Mouse (Mus musculus): Measurements from ENCODE around the gene Ctnnd1.

DNA sequence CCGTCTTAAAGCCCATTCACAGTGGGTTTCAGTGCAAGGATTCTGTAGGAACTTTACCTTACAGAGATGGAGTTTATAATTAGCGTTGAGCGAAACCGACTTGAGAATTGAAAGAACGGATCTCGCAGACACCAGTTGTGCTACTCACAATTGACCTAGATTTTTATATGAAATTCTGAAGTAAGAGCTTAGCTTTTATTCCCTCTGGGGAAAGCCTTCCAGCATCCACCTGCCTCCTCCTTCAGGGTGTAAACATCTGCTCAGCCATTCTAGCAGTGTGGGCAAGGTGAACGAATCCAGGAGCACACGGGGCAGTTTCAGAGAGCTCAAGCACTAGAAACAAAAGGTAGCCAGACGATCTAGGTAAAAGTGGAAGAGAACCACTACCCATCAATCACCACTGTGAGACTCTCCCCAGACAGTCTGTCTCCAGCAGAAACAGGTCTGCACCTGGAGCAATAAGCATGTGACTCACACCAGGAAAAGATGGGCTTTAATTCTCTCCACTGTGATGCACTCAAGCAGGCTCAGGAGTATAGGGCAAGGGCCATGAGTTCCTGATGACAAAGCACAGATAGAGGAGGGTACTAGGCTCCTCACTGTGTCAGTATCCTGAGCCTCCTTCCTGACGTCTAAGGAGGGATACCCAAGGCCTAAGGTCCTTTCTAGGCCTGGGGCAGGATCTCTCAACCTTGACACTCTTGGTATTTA is 99.0 kb downstream of the Ctnnd1 start:
- TF ChIP-seq POLR2A (IDR thresholded peaks at IDR 0.05; ENCODE audit: low read depth, low read length) (no peak), CTCF (IDR thresholded peaks at IDR 0.05; ENCODE audit: extremely low read depth, insufficient read depth, insufficient read length, insufficient replicate concordance) (no peak)

Data from spleen, adult 2 months (tissue).